Mouse (Mus musculus) forebrain, postnatal 0 days (tissue): ENCODE measurements around the gene Gtf2ird1. TPM values are rescaled to one million over a fixed set of nuclear protein-coding genes. Genes with fewer than 3 reads are reported as not detected.

Source experiments
- ATAC-seq: fragments of 200-750 bp; cut with Nextera tagmentation; 2 replicates; pipeline ENCODE4 v1.8.0; 2017; ENCODE audit warnings: mild to moderate bottlenecking, moderate library complexity
- DNase-seq: peaks from one replicate; pipeline ENCODE4 v3.0.0-alpha.2; 2015
- H3K27ac ChIP-seq: fragments of 300-500 bp; sonication (generic); 2 replicates; pipeline ENCODE4 v1.5.1; 2014; ENCODE audit warnings: low read depth, mild to moderate bottlenecking, antibody characterized with exemption, low read length, moderate library complexity, mixed read lengths
- H3K27me3 ChIP-seq: fragments of 300-500 bp; sonication (generic); 2 replicates; pipeline ENCODE4 v1.6.1; 2014; ENCODE audit warnings: mild to moderate bottlenecking, low read length, mixed read lengths; ENCODE audit not compliant: insufficient read depth
- H3K36me3 ChIP-seq: fragments of 300-500 bp; sonication (generic); 2 replicates; pipeline ENCODE4 v1.6.1; 2014; ENCODE audit warnings: mild to moderate bottlenecking, moderate library complexity; ENCODE audit not compliant: insufficient read depth
- H3K4me1 ChIP-seq: fragments of 300-500 bp; sonication (generic); 2 replicates; pipeline ENCODE4 v1.6.1; 2014; ENCODE audit warnings: antibody characterized with exemption; ENCODE audit not compliant: insufficient read depth
- H3K4me2 ChIP-seq: fragments of 300-500 bp; sonication (generic); 2 replicates; pipeline ENCODE4 v1.6.1; 2014; ENCODE audit warnings: low read depth, mild to moderate bottlenecking, moderate library complexity
- H3K4me3 ChIP-seq: fragments of 300-500 bp; sonication (generic); 2 replicates; pipeline ENCODE4 v1.5.1; 2014; ENCODE audit warnings: low read depth, low read length, mixed read lengths
- H3K9ac ChIP-seq: fragments of 300-500 bp; sonication (generic); 2 replicates; pipeline ENCODE4 v1.6.1; 2014; ENCODE audit warnings: mild to moderate bottlenecking
- H3K9me3 ChIP-seq: fragments of 300-500 bp; sonication (generic); 2 replicates; pipeline ENCODE4 v1.6.1; 2016; ENCODE audit warnings: low read length
- CTCF ChIP-seq: sonication (generic); IDR thresholded peaks from 2 replicates; pipeline ENCODE4 v1.5.1; 2016; ENCODE audit warnings: antibody characterized with exemption, control low read depth, low read depth
- WGBS: fragments of 180-500 bp; shearing (Covaris S2); extraction: QIAGEN DNeasy Blood & Tissue Kit; methylation state at CpG from one replicate; pipeline ENCODE4 v1.1.7; 2014; 5-methylcytosine and 5-hydroxymethylcytosine counted together
- polyA plus RNA-seq: library from polyadenylated mRNA; unstranded; fragments of >200 nt; fragmentation: Nextera tagmentation; extraction: Ambion mirVana; gene quantifications from 2 replicates; pipeline ENCODE4 v1.2.1, GENCODE M21; 2015
- total RNA-seq: library from RNA; depleted of rRNA; stranded (reverse); fragments of >200 nt; gene quantifications from 2 replicates; pipeline ENCODE4 v1.2.3, GENCODE M21; 2014

Gtf2ird1 gene
- total and polyA plus RNA-seq, 2 experiments from 2014 or later = 47.1 to 53.6 TPM

DNA sequence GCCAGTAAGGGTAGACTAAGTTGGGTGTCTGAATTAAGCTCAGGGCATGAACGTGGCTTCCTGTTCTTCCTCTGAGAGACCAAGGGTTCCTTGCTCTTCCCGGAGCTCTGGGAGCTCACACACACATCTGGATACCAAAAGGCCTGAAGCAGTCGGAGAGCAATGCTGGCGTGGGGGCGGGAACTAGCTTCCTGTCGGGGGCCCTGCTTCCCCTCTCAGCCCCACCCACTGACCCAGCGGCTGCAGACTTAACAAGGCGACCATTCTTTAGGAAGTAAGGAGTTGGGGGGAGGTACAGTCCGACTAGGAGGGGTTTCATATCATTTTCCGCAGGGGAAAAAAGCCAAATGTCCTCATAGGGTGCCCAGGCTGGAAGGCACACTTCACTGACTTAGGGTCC lies 61.9 kb downstream of the Gtf2ird1 start:
- DNase-seq (no peak), ATAC-seq (no peak)
- no peak overlapping the region for H3K4me3 ChIP-seq
- H3K4me2 ChIP-seq = no peak overlapping the region
- no peaks in the 10 kb centered on the region for H3K4me1 ChIP-seq
- H3K9ac ChIP-seq = no peak overlapping the region
- H3K27ac ChIP-seq = no peak overlapping the region
- 58% methylated on average over 10 of the region's 10 CpGs for WGBS
- H3K9me3 ChIP-seq = no peaks in the 10 kb centered on the region
- TF ChIP-seq CTCF = no peak
- peaks cover 82% of the 10 kb centered on the region for H3K36me3 ChIP-seq
- no peaks in the 10 kb centered on the region for H3K27me3 ChIP-seq

DNA sequence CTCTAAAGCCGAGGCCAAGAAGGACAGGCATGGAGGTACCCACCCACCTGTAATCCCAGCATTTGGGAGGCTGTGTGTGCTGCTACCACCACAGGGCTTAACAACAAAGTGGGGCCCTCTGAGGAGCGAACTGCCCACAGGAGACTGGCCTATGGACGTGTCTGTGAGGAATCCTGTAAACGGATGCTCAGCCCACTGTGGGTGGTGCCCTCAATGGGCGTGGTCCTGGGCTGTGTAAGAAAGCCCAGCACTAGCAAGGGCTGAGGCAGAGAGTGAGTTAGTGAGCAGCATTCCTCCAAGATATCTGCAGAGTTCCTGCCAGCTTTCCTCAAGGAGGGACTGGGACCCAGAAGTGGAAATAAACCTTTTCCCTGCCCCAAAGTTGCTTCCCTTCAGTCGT lies 62.9 kb downstream of the Gtf2ird1 start:
- no peak for TF ChIP-seq CTCF
- H3K9me3 ChIP-seq = no peaks in the 10 kb centered on the region
- peaks cover 82% of the 10 kb centered on the region for H3K36me3 ChIP-seq
- DNase-seq (no peak), ATAC-seq (no peak)
- H3K9ac ChIP-seq = no peak overlapping the region
- no peaks in the 10 kb centered on the region for H3K4me1 ChIP-seq
- H3K4me3 ChIP-seq = no peak overlapping the region
- no peak overlapping the region for H3K27ac ChIP-seq
- 89% methylated on average over 6 of the region's 6 CpGs for WGBS
- no peak overlapping the region for H3K4me2 ChIP-seq
- no peaks in the 10 kb centered on the region for H3K27me3 ChIP-seq

DNA sequence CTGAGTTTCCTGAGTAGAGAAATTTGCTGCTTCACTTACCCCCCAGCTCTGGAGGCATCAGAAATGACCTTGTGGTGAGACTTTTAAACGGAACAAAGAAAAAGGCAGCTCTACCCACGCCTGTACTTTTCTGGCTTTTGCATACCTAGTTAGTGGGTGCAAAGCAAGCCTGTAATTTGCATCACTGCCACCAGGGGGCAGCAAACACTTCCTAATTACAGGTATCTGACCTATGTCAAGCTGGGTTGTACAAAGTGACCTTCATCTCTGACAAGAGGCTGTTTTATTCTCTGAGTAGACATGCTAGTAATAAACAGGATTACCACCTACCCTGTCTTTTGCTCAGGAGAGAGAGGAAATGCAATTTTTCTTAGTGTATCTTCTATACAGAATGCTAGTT lies 71.4 kb downstream of the Gtf2ird1 start:
- ATAC-seq = no peak
- Histone ChIP-seq H3K27me3 (no peaks in the 10 kb centered on the region), H3K27ac (no peak overlapping the region), H3K4me3 (no peak overlapping the region), H3K9ac (no peak overlapping the region), H3K9me3 (no peaks in the 10 kb centered on the region), H3K36me3 (peaks cover 89% of the 10 kb centered on the region), H3K4me2 (no peak overlapping the region), H3K4me1 (no peaks in the 10 kb centered on the region)
- WGBS = 70% methylated on average over 2 of the region's 2 CpGs
- DNase-seq = peak; percentile 80
- peak; percentile 88 for TF ChIP-seq CTCF

DNA sequence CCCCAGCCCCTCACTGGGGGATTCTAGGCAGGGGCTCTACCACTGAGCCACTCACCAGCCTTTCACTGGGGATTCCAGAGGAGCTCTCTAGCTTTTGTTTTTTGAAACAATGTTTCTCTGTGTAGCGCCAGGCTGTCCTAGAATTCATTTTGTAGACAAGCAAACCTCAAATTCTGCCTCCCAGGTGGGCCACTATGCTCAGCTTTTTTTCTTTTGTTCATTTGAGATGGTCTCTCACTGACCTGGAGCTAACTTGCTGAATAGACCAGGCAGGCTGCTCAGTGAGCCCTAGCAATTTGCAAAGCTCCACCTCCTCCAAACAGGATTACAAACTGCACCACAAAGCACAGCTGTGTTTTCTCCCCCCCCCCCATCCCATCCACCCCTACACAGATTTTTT lies 81.3 kb downstream of the Gtf2ird1 start:
- Histone ChIP-seq H3K4me2 (no peak overlapping the region), H3K4me1 (no peaks in the 10 kb centered on the region), H3K9ac (no peak overlapping the region), H3K36me3 (peaks cover 31% of the 10 kb centered on the region), H3K27me3 (no peaks in the 10 kb centered on the region), H3K27ac (no peak overlapping the region), H3K4me3 (no peak overlapping the region), H3K9me3 (no peaks in the 10 kb centered on the region)
- no peak for DNase-seq
- ATAC-seq = no peak
- no peak for TF ChIP-seq CTCF
- WGBS = 63% methylated on average over 1 of the region's 1 CpGs

DNA sequence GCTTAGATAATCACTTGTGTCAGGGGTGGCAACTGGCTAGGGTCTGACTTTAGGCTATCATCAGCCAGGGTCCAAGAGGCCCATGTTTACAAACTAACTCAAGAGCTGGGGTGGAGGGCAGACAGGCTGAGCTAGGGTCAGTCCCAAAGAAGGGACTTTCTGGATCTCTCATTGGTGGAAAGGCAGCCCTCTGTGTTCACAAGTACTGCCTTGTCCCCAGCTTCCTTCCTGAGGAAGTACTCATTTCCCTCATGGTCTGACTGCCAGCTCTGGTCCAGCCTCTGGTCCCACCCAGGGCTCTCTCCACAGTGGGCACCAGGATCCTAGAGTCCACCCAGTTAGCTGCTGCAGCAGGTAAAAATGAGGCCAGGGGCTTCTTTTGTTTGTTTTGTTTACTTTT lies 82.0 kb downstream of the Gtf2ird1 start:
- Histone ChIP-seq H3K27me3 (no peaks in the 10 kb centered on the region), H3K36me3 (peaks cover 37% of the 10 kb centered on the region), H3K9me3 (no peaks in the 10 kb centered on the region), H3K4me1 (no peaks in the 10 kb centered on the region), H3K27ac (0 out of 2 replicates have a peak overlapping the region, but pooled peaks have one; percentile 54), H3K4me2 (no peak overlapping the region), H3K9ac (no peak overlapping the region), H3K4me3 (no peak overlapping the region)
- no peak for ATAC-seq
- TF ChIP-seq CTCF = no peak
- DNase-seq = no peak

DNA sequence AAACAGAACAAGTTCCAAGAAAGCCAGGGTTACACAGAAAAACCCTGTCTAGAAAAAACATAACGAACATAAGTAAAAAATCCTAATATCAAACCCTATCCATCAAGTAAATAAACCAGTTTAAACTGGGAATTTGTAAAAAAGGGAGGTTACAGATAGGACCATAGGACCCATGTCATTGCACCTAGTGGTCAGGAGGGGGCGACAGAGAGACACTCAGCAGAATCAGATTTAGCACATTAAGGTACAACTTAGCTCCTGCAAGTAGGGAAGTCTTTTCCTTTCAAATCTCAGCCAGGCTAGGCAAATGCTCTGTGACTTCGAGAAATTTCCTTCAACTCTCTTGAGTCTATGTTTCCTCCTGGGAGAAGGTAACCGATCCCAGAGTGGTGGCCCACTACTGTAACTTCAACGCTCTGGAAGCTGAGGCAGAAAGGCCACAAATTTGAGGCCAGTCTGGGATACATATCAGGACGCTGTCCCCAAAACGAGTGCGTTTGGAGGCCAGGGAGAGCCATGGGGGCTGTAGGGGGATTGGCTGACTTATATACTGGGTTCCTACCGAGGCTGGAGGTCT lies 82.5 kb downstream of the Gtf2ird1 start:
- H3K36me3 ChIP-seq = peaks cover 42% of the 10 kb centered on the region
- peak; percentile 67 for ATAC-seq
- DNase-seq = peak; percentile 79

DNA sequence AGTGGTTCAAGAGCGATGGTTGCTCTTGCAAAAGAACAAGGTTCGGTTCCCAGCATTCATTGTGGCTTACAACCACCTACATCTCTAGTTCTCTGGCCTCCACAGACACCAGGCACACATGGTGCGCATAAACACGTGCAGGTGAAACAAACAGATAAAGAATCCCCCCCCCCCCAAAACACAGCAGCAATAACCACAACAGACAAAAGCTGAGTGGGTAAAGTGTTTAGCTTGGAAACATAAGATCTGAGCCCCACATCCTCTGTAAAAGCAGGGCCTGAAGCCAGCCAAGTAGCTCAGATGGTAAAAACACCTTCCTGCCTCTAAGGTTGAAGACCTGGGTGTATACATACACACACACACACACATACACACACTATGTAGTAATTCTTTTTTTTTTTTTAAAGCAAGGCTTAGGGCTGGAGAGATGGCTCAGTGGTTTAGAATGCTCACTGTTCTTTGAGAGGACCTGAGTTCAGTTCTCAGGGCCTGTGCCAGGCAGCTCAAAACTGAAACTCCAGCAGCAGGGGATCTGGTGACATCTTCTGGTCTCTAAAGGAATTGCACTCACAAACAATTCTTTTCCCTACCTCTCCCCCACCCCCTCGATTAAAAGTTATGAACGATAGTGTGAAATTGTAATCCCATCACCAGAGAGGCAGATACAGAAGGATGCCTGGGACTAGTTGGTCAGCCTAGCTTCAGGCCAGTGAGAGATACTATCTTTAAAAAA lies 83.4 kb downstream of the Gtf2ird1 start:
- Histone ChIP-seq H3K4me3 (no peak overlapping the region), H3K9ac (no peak overlapping the region), H3K4me2 (no peak overlapping the region), H3K27ac (no peak overlapping the region), H3K9me3 (no peaks in the 10 kb centered on the region), H3K27me3 (no peaks in the 10 kb centered on the region), H3K4me1 (no peaks in the 10 kb centered on the region), H3K36me3 (peaks cover 47% of the 10 kb centered on the region)
- ATAC-seq = no peak
- DNase-seq = no peak
- WGBS = 92% methylated on average over 6 of the region's 6 CpGs
- TF ChIP-seq CTCF = peak; percentile 56; the same call in 1 of the 2 replicates

More for the DNA sequence above, 82.5 kb downstream of the Gtf2ird1 start:
- Histone ChIP-seq H3K4me1 (no peaks in the 10 kb centered on the region), H3K4me2 (no peak overlapping the region), H3K9ac (no peak overlapping the region), H3K27ac (peak overlapping the region; percentile 54; the same call in 1 of the 2 replicates), H3K27me3 (no peaks in the 10 kb centered on the region), H3K4me3 (no peak overlapping the region), H3K9me3 (no peaks in the 10 kb centered on the region)
- TF ChIP-seq CTCF = peak; percentile 90
- WGBS = 74% methylated on average over 9 of the region's 9 CpGs
